Mouse (Mus musculus) lung, postnatal 0 days (tissue): Measurements from ENCODE around the gene Aco1.

Experiments used
- CTCF ChIP-seq: IDR thresholded peaks from 2 replicates; pipeline ENCODE4 v1.5.1; 2016; ENCODE audit warnings: antibody characterized with exemption, mild to moderate bottlenecking
- EP300 ChIP-seq: IDR thresholded peaks from 2 replicates; pipeline ENCODE4 v1.6.1; 2016; ENCODE audit warnings: antibody characterized with exemption, mild to moderate bottlenecking, control low read depth

DNA sequence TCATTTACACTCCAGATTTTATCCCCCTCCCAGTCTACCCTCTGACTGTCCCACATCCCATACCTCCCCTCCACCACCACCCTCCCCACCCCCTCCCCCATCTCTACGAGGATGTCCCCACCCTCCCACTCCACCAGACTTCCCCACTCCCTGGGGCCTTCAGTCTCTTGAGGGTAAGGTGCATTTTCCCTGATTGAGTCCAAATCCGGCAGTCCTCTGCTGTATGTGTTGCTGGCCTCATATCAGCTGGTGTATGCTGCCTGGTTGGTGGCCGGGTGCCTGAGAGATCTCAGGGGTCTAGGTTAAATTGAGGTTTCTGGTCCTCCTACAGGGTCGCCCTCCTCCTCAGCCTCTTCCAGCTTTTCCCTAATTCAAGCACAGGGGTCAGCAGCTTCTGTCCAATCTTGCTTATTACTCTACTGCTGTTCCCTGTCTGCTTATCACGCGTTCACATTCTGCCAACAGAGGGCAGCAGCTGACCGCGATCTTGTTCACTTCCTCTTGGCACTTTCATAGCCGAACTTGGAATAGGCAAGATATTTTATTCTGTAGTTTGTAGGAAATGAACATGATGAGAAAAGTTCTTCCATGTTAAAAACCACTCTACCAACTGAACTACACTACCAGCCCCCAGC is 8.3 kb upstream of the Aco1 start:
- peak; percentile 93 for TF ChIP-seq CTCF
- TF ChIP-seq EP300 = no peak
